Mouse (Mus musculus): Measurements from ENCODE around the gene Vopp1.

DNA sequence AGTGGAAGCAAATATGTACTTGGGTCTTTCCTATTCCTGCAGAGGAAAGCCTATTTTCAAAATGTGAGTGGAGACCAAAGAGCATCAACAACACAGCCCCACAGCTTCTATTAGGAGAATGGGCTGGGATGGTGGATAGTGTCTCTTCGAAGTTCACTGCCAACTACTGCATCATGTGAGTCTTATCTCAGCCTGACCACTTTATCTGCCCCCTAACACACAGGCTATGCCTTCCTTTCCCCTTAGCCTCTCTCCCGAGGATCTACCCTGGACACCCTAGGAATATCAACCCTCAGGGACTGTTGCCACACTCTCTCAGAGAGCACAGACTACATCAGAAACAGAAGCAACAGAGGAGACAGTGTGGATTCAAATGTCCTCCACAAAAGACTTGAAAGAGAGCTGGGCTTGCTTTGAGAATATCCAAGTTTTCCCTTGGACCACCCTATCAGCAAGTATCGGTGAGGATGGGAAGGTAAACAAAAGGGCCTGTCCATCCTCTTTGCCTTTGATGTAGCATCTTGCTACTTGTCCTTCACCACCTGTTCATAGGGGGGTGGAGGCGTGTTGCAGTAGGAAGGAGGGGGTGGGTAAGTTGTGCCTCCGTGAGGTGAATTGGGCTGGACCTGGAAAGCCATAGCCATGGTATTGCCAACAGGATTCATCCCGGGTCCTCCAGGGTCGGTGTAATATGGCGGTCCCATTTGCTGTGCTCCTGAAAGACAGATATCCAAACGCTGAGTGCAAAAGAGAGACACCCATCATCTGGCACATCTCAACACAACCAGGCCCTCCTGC is 70.8 kb downstream of the Vopp1 start:
- no peak for TF ChIP-seq CTCF (IDR thresholded peaks at IDR 0.05; ENCODE audit: extremely low read depth, insufficient read depth, low read length)
- no peak for TF ChIP-seq POLR2A (IDR thresholded peaks at IDR 0.05; ENCODE audit: extremely low read depth, insufficient read depth, low read length)
